Mouse (Mus musculus): ENCODE results near the gene Homer3.

Homer3 gene

DNA sequence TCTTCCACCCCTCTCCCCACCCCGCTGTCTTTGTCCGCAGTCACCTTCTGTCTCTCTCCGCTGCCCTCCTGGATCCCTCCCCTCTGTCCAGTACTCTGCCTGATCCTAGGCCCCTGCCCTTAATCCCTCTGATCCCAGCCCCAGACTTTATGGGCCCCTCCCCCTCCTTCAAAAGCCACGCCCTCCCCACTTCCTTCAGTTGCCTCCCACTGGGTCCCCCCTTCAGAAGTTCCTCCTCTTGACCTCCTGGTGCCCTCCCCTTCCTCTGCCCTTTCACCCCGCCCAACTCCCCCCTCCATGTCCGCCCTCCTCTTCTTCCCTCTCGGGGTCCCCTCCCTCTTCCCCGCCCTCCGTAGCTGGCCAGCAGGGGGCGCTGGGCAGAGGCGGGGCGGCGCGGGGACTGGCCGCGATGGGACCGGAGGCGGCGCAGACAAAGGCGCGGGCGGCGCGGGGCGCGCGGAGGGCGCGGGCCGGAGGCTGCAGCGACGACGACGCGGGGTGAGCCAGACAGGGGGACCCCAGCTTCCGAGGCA, at the start of gene Homer3:
TSS of gene Homer3 (plus strand) at position 225 of the 533 bp plus-strand sequence.
- in situ Hi-C loops (cut with MboI, MseI) = no loop called here

DNA sequence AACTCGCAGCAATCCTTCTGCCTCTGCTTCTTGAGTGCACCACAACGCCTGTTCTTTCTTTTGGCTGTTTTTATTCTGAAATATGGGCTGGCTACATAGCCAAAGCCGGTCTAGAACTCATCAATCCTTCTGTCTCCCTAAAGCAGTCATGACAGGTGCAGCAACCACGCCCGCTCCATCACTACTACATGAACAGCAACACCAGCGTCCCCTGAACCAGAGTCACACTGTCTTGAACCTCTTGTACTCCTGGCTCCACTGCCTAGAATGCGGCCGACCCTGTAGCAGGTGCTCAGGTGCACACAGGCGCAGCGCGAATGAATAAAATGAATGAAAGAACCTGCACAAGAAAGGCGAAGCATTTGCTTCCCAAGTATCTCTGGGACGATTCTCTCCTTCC, 49.0 kb upstream of the Homer3 start:
- in situ Hi-C loops (cut with MboI, MseI) = no loop called here

DNA sequence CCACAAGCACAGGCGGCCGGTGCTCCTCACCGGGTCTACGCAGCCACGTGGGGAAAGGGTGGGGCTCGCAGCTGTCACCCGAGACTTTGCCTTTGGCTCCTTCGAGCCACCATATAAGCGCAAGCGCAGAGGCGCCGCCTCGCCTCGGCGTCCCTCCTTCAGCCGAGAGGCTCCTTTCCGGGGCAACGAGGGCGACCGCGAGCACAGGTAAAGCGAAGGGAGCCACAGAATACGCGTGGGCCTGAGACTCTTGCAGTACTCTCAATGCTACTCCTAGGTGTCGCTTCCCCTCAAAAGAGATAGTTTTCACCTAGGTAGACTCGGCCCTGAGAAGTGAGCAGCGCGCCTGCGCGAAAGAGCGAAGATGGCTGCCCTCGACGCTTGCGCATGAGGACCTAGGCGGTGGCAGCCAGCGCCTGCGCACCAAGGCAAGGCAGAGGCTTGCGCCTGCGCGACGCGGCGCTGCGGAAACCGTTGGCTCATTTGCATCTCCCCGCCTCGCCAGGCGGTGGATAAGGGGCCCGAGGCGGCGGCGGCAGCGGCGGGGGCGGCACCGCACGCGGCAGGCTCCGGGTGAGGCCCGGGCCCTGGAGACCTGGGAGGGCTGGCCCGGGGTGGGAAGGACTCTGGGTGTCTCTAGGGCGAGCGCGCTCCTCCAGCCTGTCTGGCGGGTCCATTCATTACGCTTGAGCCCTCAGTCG, 48.4 kb upstream of the Homer3 start, which contains the start of the genes Sugp2 and Armc6:
TSS of gene Sugp2 (plus strand) at position 147 of the 701 bp plus-strand sequence.
TSS of gene Armc6 (minus strand) at position 387 of the 701 bp plus-strand sequence.
- in situ Hi-C loops (cut with MboI, MseI) = no loop called here

DNA sequence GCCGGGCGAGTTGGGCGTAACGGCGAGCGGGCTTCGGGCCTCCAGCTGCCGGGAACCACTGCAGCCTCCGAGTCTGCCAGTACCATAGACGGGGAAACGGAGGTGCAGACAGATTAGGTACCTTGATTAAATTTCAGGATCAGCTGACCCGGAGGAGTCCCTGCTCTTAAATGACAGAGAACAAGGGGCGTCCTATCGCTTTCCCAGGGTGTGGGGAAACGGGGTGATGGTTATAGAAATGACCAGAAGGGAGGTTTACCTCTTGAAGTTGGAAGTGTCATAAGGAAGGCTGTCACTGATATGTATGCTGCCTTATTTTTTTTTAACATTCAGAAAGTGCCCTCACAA, 47.9 kb upstream of the Homer3 start:
- in situ Hi-C loops (cut with MboI, MseI) = no loop called here

DNA sequence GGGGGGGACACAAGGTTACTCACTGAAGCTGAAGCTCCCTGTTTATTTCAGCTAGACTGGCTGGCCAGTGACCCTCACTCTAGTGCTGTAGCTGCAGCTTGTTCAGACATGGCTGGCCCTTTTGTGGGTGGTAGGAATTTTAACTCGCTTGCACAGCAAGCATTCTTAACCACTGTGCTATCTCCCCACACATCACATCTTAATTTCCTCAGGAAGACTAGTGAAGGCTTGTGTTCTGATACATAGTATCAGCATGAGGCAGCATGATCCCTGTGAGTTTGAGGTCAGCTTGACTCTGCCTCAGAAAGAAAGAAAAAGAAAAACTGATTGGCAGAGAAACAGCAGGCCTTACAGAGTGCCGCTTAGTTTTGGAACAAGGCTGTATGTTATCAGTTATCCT, 44.8 kb upstream of the Homer3 start:
- in situ Hi-C loops (cut with MboI, MseI) = no loop called here

DNA sequence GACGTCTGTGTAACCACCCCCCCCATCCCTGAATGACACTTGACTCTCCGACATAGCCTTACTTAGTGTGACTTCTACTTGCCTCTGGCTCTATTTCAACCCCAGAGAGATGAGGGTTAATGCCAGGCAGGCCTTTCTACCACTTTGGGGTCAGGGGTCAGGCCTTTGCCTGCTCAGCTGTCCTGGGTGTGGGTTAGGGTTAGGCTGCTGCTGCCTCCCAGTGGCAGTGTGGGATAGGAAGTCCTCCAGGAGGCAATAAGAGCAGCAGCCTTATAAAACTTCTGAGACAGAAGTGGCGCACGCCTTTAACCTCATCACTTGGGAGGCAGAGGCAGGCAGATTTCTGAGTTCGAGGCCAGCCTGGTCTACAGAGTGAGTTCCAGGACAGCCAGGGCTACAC, 42.0 kb upstream of the Homer3 start:
- in situ Hi-C loops (cut with MboI, MseI) = no loop called here

DNA sequence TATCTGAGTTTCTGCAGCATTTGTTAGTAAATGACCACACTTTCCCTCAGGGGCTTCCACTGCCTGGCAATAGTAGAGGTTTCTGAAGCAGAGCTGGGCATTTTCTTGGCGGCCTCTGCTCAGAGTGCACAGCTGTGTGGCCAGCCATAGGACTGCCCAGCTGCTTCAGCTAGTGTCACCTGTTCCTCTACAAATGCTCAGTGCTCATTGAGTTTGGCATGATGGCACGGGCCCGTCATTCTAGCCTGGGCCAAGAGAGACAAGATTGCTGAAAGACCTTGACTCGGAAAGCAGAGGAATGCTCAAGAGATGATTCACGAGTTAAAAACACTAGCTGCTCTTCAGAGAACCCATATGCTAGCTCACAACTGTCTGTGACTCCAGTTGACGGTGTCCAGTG, 36.0 kb upstream of the Homer3 start:
- in situ Hi-C loops (cut with MboI, MseI) = no loop called here

DNA sequence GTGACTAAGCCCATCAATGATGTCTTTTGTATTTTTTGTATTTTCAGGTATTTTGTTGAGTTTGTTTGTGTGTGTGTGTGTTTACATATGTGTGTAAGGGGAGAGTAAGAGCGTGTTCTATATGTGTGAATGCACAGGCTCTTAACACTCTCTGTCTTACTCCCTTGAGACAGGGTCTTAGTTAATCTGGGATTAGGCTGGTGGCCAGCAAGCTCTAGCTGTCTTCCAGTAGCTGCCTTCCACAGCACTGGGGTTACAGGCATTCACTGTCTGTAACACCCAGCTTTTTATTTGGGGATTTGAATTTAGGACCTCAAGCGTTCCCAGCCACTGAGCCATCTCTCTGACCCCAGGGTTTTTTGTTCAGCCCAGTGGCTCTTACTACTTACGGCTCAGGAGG, 34.8 kb upstream of the Homer3 start:
- in situ Hi-C loops (cut with MboI, MseI) = no loop called here

DNA sequence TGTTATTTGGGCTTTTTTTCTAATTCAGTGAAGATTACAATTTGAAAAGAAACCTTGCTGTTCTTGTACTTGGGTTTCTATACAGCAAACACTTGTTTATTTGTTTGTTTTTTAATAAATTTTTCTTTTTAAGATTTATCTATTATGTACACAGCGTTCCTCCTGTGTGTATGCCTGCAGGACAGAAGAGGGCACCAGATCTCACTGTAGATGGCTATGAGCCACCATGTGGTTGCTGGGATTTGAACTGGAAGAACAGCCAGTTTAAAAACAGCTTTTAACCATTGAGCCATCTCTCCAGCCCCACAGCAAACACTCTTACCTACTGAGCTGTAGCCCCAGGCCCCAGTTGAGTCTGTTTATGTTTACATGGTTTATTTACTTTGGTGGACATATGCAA, 28.0 kb upstream of the Homer3 start:
- in situ Hi-C loops (cut with MboI, MseI) = no loop called here

DNA sequence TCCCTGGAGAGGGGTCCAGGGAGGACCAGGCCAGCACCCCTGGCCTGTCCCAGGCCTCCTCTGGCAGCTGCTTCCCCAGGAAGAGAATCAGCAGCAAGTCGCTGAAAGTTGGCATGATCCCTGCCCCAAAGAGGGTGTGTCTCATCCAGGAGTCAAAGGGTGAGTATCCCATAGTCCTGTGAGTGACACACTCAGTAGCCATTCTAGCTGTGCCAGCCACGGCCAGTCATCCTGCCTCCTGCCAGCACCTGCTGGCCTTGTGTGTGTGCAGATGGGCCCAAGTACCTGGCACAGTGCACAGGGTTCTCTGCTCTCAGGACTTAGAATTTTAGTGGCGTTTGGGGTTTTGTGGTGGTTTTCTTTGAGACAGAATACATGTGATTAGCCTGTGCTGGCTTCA, 25.2 kb upstream of the Homer3 start:
- in situ Hi-C loops (cut with MboI, MseI) = no loop called here

DNA sequence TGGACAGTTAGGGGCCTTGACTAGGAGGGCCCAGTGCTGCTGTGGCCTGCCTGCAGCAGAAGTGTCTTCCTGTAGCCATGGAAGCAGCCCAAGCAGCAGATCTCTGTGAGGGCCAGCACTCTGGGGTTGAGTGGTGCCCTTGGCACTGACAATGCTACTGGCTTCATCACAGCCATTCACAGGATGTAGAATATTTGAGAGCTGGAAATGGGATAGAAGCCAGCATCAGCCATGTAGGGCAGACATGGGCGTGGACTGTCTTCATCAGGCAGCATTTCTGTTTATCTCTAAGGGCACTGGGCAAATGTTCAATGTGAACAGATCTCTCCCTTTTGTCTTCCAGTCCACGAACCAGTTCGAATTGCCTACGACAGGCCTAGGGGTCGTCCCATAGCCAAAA, 24.0 kb upstream of the Homer3 start:
- in situ Hi-C loops (cut with MboI, MseI) = no loop called here

DNA sequence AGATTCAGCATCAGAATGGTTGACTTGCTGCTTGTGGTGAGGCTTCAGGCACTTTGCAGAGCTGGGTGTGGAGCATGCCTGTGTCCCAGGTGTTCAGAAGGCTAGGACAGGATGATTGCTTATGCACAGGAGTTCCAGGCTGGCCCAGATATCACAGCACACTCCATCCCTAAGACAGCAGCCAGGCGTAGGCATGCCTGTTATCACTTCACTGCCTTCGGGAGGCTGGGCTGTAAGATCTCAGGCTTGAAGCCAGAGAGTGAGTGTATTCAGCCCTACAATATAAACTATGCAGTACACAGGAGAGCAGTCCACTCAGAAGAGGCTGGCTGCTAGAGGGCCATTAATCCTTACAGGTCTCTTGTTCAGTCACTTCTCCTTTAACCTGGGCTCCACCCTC, 23.6 kb upstream of the Homer3 start:
- in situ Hi-C loops (cut with MboI, MseI) = no loop called here

DNA sequence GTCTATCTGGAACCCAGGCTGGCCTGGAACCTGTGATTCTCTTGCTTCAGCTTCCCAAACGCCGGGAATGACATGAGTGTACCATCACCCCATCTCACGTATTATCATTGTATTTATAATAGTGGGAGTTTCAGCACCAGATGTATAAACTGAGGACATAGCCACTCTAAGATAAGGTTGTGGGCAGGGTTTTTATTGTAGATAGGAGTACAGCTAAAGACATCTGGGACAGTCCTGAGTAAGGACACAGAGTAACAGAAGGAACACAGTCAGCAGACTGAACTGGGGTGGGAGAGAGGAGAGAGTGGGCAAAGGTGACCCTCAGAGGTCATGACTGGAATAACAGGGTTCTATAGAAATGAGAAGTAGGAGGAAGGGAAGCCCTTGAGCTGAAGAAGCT, 15.0 kb upstream of the Homer3 start:
- in situ Hi-C loops (cut with MboI, MseI) = no loop called here

DNA sequence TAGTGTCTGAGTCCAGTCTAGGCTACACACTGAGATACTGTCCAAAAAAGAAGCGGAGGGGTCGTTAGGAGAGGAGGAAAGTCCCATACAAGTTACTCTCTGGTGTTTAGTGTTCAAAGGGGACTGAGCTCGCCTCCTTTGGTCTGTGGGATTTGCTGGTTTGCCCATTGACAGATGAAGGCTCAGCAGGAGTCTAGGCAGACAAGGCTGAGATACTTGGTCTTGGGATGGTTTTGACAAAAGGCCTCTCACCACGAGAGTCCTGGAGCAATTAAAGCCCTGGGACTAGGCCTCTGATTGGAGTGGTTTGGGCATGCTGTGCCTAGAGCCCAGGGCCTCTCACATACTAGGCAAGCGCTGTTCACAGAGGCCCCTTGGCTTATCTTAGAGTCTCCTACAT, 14.3 kb upstream of the Homer3 start:
- in situ Hi-C loops (cut with MboI, MseI) = no loop called here

DNA sequence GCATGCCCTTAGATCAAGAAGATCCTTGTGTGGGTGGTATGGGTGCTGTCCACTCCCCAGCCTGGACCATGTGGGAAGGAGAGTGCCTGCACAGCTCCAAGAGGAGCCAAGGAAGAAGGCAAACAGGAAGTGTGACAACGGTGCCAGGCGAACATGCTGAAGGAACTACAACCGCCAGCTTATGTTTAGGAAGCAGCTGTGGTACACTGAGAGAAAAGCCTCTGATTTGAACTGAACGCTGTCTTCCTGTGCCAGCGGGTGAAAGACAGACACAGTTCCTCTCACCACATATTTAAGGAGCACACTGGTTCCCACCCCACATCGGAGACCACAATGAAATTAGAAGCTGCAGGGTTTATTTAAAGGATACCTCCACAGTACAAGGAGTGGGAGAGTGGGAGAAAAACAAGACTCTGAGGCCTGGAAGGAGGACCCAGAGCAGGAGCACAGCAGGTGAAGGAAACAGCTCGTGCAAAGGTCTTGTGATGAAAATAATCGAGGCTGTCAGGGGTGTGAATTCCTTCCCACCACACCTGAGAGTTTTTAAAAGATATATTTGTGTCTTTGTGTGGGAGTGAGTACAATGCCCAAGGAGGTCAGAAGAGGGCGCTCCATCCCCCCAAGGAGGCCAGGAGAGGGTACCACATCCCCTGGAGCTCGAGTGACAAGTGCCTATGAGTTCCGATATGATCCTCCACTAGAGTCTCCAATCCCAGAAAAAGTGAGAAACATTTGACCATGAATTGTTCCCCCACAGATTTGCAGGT, 13.6 kb upstream of the Homer3 start:
- in situ Hi-C loops (cut with MboI, MseI) = no loop called here

DNA sequence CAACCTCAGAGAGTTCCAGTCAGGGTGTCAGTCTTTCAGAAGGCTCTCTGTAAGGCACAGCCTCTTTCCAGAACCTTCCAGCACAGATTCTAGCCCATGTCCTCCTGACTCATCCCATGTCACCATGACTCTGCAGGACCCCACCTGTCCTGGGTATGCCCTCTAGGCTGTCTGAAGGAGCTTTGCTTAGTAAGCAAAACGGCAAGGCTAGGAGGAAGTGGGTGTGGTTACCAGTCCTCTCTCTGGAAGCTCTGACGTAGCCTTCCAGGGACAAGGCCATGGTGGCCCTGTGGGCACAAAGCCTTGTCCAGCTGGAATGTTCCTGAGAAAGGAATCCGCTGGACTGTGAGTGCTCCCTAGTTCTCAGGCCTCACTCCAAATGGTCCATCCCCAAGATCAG, 9.7 kb upstream of the Homer3 start:
- in situ Hi-C loops (cut with MboI, MseI) = no loop called here

DNA sequence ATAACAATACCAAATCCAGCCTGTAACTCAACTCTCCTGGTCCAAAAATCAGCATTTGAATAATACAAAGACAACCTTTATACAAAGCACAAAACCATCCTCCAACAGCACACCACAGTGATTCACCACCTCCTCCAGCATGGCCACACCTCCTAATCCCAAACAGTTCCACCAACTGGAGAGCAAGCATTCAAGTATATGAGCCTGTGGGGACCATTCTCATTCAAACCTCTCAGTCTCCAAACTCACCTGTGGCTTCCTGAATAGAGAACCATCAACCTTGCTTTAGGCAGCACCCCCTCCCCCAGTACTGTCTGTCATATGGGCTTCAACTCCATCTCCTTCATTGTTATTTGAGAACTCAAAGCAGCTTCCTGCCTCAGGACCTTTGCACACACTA, 8.3 kb upstream of the Homer3 start:
- in situ Hi-C loops (cut with MboI, MseI) = no loop called here

DNA sequence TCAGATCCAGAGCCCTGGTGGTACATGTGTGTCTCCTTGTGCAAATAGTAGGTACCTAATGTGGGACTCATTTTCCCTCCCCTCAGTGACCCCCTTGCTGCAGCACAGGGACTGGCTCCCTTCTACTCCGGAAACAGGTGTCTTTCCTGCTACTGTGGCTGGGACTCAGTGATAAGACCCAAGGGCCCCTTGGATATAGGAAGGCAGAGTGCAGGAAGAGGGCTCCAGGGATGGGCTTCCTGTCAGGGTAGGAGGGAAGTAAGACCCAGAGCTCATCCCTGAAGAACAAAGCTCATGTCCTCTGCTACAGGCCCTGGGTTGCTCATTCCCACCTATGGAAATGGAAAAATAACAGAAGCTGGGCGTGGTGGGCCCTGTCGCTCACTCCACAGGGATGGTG, 6.2 kb upstream of the Homer3 start:
- in situ Hi-C loops (cut with MboI, MseI) = no loop called here

DNA sequence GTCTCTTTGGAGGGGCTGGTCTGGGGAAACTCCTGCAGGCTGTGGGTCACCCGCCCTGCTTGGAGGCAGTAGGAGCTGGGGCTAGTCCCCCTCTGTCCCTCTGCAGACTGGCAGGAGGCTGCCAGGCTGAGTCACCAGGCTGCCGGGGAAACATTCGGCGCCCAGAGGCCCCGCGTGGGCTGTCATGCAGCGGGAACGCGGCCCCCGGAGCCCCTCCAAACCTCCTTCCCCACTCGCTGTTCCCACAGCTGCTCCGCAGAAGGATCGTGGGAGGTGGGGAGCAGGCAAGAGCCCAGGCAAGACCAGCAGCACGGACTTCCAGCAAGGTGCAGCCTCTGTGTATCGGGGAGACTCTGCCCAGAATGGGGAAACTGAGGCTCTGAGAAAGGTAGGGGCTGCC, 4.5 kb upstream of the Homer3 start:
- in situ Hi-C loops (cut with MboI, MseI) = no loop called here

DNA sequence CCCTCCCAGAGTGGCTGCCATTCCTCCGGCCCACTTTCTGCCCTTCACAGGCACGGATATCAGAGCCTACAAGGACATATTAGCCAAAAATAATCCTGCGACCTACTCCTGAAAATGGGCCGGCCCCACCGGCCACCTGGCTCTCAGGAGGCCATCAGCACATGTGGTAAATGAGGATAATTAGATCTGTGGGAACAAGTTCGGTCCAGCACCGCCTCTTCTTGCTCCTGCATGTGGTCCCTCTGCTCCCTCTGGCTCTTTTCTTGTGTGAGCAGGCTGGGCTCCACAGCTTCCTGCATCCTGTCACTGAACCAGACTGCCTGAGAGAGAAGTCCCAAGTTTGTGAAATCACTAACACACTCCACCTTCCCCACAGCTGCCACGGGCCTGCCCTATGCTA, 3.4 kb upstream of the Homer3 start:
- in situ Hi-C loops (cut with MboI, MseI) = no loop called here

DNA sequence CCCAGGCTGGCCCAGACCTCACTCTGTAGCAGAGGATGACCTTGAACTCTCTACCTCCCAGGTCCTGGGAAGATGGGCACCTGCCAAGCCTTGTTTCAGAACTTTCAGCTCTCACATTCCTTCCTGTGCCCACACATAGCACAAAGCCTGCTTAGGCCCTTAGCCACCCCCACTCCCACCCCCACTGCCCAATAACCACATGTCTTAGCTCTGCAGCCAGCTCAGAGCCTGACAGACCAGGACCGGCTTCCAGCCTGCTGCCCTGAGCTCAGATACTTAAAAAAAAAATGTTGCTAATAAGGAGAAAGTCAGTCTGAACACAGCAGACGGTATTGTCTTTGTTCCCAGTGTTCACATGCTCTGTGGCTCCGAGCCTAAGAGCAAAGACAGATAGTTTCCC, 1.6 kb upstream of the Homer3 start:
- in situ Hi-C loops (cut with MboI, MseI) = no loop called here

DNA sequence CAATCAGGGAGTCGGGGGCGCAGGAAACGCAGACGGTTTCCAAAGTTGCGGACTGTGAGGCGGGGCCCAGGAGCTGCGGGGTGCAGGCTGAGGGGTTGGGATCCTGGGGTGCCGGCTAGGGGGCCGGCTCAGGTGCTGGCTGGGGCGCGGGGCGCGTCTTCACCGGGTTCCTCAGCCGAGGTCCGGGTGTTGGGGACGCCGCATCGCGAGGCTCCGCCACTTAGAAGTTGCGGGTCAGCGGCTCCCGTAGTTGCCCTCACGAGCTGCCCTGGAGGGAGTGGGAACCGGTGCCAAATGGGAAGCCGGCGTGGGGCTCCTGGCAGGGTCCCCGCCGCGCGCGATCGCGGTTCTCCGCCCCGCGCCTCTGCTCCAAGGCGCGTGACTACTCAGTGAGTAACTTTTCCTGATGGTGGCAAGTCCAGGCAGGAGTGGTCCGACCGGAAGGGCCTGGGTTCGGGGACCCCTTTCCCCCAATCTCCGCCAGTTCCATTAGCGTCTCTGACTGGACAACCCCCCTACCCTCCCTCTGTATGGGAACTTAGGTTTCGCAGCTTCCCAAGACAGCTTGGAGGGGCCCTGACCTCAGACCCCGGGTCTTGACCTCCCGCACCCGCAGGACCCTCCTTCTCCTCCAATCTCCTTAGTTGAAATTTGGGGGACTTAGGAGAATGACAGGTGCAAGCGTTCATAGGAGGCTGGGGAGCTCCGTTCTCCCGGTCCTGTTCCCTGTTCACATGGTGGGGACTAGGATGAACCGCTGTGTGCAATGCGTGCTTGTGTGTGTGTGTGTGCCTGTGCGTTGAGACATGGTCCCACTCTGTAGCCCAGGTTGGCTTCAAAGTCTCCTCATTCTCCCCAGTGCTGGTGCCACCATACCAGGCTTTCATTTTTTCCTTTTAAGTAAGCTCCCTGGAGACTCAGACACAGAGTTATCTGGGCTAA, 780 bp downstream of the Homer3 start:
- in situ Hi-C loops (cut with MboI, MseI) = no loop called here
